Mouse (Mus musculus) E14TG2a.4 (cell line): ENCODE measurements around the gene Bmp2.

Source experiments
- CTCF ChIP-seq: conservative IDR thresholded peaks from 2 replicates; pipeline ENCODE4 v1.5.1; 2014; ENCODE audit warnings: low read length
- POU5F1 ChIP-seq: IDR thresholded peaks from 2 replicates; pipeline ENCODE4 v1.6.1; 2014; ENCODE audit warnings: low read length, borderline replicate concordance

GRCm38 (mm10) chr2:133554286-133555021 lies 2.5 kb downstream of the Bmp2 start:
- no peak for TF ChIP-seq CTCF
- no peak for TF ChIP-seq POU5F1
